25 mouse cellular contexts compared by ENCODE assay signal in the genomic region with DNA sequence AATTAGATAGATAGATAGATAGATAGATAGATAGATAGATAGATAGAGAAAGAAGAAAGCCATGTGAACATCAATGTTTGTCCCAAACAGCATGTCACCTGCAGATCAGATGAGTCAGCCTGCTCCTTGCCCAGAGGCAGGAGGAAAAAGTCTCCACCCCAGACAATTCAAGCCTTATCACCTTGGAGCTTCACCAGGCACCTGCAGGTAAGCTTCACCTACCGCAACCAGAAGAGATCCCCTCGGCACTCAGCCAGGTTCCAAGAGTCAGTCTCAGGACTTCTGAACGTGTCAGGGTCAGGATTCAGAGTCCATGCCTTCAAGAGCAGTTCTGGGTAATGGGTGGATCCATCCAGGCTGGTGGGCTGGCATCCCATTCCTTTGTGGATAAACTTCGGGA. TPM values are rescaled to one million over a fixed set of nuclear protein-coding genes. Genes with fewer than 3 reads are reported as not detected.
DNase-seq lines count a peak whose midpoint lies in the region; ATAC-seq and TF ChIP-seq lines count a peak whose summit lies in the region.
"Had no signal": no experiment of that assay in that cellular context is flagged by ENCODE, and none has a peak within 500 bp of the region (broad histone marks: within the 10 kb centered on the region; RNA-seq: fewer than 3 reads in every experiment).

No protein-coding gene starts in this region.

- peak; percentile 2 for DNase-seq in midbrain, embryonic 11.5 days (ENCODE audit: low spot score, missing footprints)
- DNase-seq in midbrain, postnatal 0 days (ENCODE audit: low spot score), result no peak
- no peak for DNase-seq in hindbrain, embryonic 14.5 days (ENCODE audit: low spot score)
- DNase-seq: adrenal gland, adult 8-10 months; adrenal gland, postnatal 14 days; adrenal gland, postnatal 36 days; B cell, adult 2 months; cerebellum, adult 11-12 months; cerebellum, adult 2 months; cerebellum, adult 9-10 months; cerebellum, postnatal 10 days; cerebellum, postnatal 25 days had no signal

- WGBS in midbrain, embryonic 11.5 days, result 83% methylated on average over 4 of the region's 4 CpGs
- 76% methylated on average over 4 of the region's 4 CpGs for WGBS in midbrain, postnatal 0 days
- WGBS in intestine, postnatal 0 days, result 45% methylated on average over 4 of the region's 4 CpGs
- 41% methylated on average over 4 of the region's 4 CpGs for WGBS in small intestine, adult 2 months
- 83% methylated on average over 4 of the region's 4 CpGs for WGBS in hindbrain, embryonic 14.5 days
- 87% methylated on average over 4 of the region's 4 CpGs for WGBS in midbrain, embryonic 13.5 days

- H3K27me3 ChIP-seq in midbrain, embryonic 11.5 days (ENCODE audit: control insufficient read depth, insufficient read depth, low read length), result no peaks in the 10 kb centered on the region
- H3K27me3 ChIP-seq in midbrain, postnatal 0 days (ENCODE audit: insufficient read depth, low read length), result no peaks in the 10 kb centered on the region
- H3K27me3 ChIP-seq in intestine, postnatal 0 days (replicated peaks; ENCODE audit: control insufficient read depth, insufficient read depth, low read length), result no peaks in the 10 kb centered on the region
- no peaks in the 10 kb centered on the region for H3K27me3 ChIP-seq in small intestine, adult 2 months (ENCODE audit: control insufficient read depth, insufficient read depth, low read length)
- H3K27me3 ChIP-seq in hindbrain, embryonic 14.5 days (ENCODE audit: control insufficient read depth, insufficient read depth, low read length), result no peaks in the 10 kb centered on the region
- H3K27me3 ChIP-seq in midbrain, embryonic 13.5 days, result no peaks in the 10 kb centered on the region; the same call in 1 of the 2 replicates
- H3K27me3 ChIP-seq: forebrain, embryonic 15.5 days; Patski had no signal

- no peak overlapping the region for H3K27ac ChIP-seq in midbrain, embryonic 11.5 days (ENCODE audit: low read depth, low read length)
- H3K27ac ChIP-seq in midbrain, postnatal 0 days (ENCODE audit: low read depth, low read length), result no peak overlapping the region
- H3K27ac ChIP-seq in intestine, postnatal 0 days (ENCODE audit: low read depth, low read length), result no peak overlapping the region
- H3K27ac ChIP-seq in small intestine, adult 2 months (ENCODE audit: insufficient read depth, low read depth, low read length), result peak overlapping the region; percentile 82
- H3K27ac ChIP-seq in hindbrain, embryonic 14.5 days, result no peak overlapping the region
- H3K27ac ChIP-seq in midbrain, embryonic 13.5 days, result no peak overlapping the region
- H3K27ac ChIP-seq: embryonic facial prominence, embryonic 10.5 days; embryonic facial prominence, embryonic 12.5 days; forebrain, embryonic 13.5 days; forebrain, embryonic 15.5 days had no signal

- ATAC-seq in midbrain, embryonic 11.5 days (ENCODE audit: low FRiP score), result no peak
- no peak for ATAC-seq in midbrain, postnatal 0 days (ENCODE audit: low FRiP score)
- peak; percentile 75 for ATAC-seq in intestine, postnatal 0 days
- no peak for ATAC-seq in hindbrain, embryonic 14.5 days (ENCODE audit: low FRiP score)
- ATAC-seq in midbrain, embryonic 13.5 days, result no peak
- ATAC-seq: activated CD4-positive, CD25-positive, alpha-beta regulatory T cell, adult 4 months; CD4-positive, CD25-positive, alpha-beta regulatory T cell, adult 4 months; forebrain, embryonic 13.5 days; forebrain, embryonic 15.5 days; Patski had no signal

- TF ChIP-seq CTCF in midbrain, postnatal 0 days (IDR thresholded peaks at IDR 0.05), result no peak
- TF ChIP-seq CTCF in intestine, postnatal 0 days (IDR thresholded peaks at IDR 0.05; ENCODE audit: low read depth), result no peak
- no peak for TF ChIP-seq CTCF in small intestine, adult 2 months (IDR thresholded peaks at IDR 0.05; ENCODE audit: extremely low read depth, insufficient read length, insufficient replicate concordance, low read depth, low read length)

- TF ChIP-seq POLR2A in small intestine, adult 2 months (IDR thresholded peaks at IDR 0.05; ENCODE audit: low read depth, low read length), result no peak

- no peak overlapping the region for H3K4me2 ChIP-seq in midbrain, embryonic 11.5 days
- H3K4me2 ChIP-seq in midbrain, postnatal 0 days (ENCODE audit: low read depth, low read length, poor library complexity, severe bottlenecking), result no peak overlapping the region
- H3K4me2 ChIP-seq in intestine, postnatal 0 days (replicated peaks; ENCODE audit: low read depth), result no peak overlapping the region
- no peak overlapping the region for H3K4me2 ChIP-seq in hindbrain, embryonic 14.5 days (replicated peaks)
- no peak overlapping the region for H3K4me2 ChIP-seq in midbrain, embryonic 13.5 days (replicated peaks)
- H3K4me2 ChIP-seq: embryonic facial prominence, embryonic 12.5 days; forebrain, embryonic 13.5 days; forebrain, embryonic 15.5 days had no signal

- H3K9ac ChIP-seq in midbrain, embryonic 11.5 days (ENCODE audit: low read length), result no peak overlapping the region
- H3K9ac ChIP-seq in midbrain, postnatal 0 days (replicated peaks; ENCODE audit: low read length, poor library complexity, severe bottlenecking), result no peak overlapping the region
- H3K9ac ChIP-seq in intestine, postnatal 0 days (ENCODE audit: low read depth, low read length), result no peak overlapping the region
- H3K9ac ChIP-seq in hindbrain, embryonic 14.5 days, result no peak overlapping the region
- H3K9ac ChIP-seq in midbrain, embryonic 13.5 days (replicated peaks), result no peak overlapping the region
- H3K9ac ChIP-seq: embryonic facial prominence, embryonic 12.5 days; forebrain, embryonic 13.5 days; forebrain, embryonic 15.5 days had no signal

- H3K4me1 ChIP-seq in midbrain, embryonic 11.5 days (ENCODE audit: control insufficient read depth, insufficient read depth, low read length), result no peaks in the 10 kb centered on the region
- H3K4me1 ChIP-seq in midbrain, postnatal 0 days (ENCODE audit: insufficient read depth, low read length), result no peaks in the 10 kb centered on the region
- H3K4me1 ChIP-seq in intestine, postnatal 0 days (replicated peaks; ENCODE audit: control insufficient read depth, insufficient read depth, low read length), result no peaks in the 10 kb centered on the region; the same call in 1 of the 2 replicates
- peaks cover 23% of the 10 kb centered on the region for H3K4me1 ChIP-seq in small intestine, adult 2 months (ENCODE audit: control insufficient read depth, insufficient read depth, insufficient read length, low read length)
- no peaks in the 10 kb centered on the region for H3K4me1 ChIP-seq in hindbrain, embryonic 14.5 days (replicated peaks; ENCODE audit: control insufficient read depth, insufficient read depth, low read length)
- no peaks in the 10 kb centered on the region for H3K4me1 ChIP-seq in midbrain, embryonic 13.5 days (replicated peaks)
- H3K4me1 ChIP-seq: embryonic facial prominence, embryonic 12.5 days had no signal

- no peaks in the 10 kb centered on the region for H3K9me3 ChIP-seq in midbrain, embryonic 11.5 days (ENCODE audit: control insufficient read depth, low read length)
- no peaks in the 10 kb centered on the region for H3K9me3 ChIP-seq in midbrain, postnatal 0 days (ENCODE audit: low read length)
- H3K9me3 ChIP-seq in intestine, postnatal 0 days (ENCODE audit: control insufficient read depth), result no peaks in the 10 kb centered on the region
- no peaks in the 10 kb centered on the region for H3K9me3 ChIP-seq in hindbrain, embryonic 14.5 days (ENCODE audit: control insufficient read depth, low read length)
- no peaks in the 10 kb centered on the region for H3K9me3 ChIP-seq in midbrain, embryonic 13.5 days
- H3K9me3 ChIP-seq: embryonic facial prominence, embryonic 10.5 days; embryonic facial prominence, embryonic 12.5 days; forebrain, embryonic 13.5 days; forebrain, embryonic 15.5 days had no signal

- H3K4me3 ChIP-seq in midbrain, embryonic 11.5 days (ENCODE audit: low read depth, low read length), result no peak overlapping the region
- H3K4me3 ChIP-seq in midbrain, postnatal 0 days (ENCODE audit: low read depth, low read length), result no peak overlapping the region
- H3K4me3 ChIP-seq in intestine, postnatal 0 days (ENCODE audit: low read depth, low read length), result no peak overlapping the region
- H3K4me3 ChIP-seq in small intestine, adult 2 months (ENCODE audit: low read depth, low read length), result no peak overlapping the region
- no peak overlapping the region for H3K4me3 ChIP-seq in hindbrain, embryonic 14.5 days (replicated peaks; ENCODE audit: low read length)
- H3K4me3 ChIP-seq in midbrain, embryonic 13.5 days (replicated peaks), result no peak overlapping the region
- H3K4me3 ChIP-seq: embryonic facial prominence, embryonic 10.5 days; embryonic facial prominence, embryonic 12.5 days; forebrain, embryonic 13.5 days; forebrain, embryonic 15.5 days had no signal

- H3K36me3 ChIP-seq in midbrain, embryonic 11.5 days (ENCODE audit: control insufficient read depth, insufficient read depth, low read length), result no peaks in the 10 kb centered on the region
- H3K36me3 ChIP-seq in midbrain, postnatal 0 days (ENCODE audit: insufficient read depth, low read length), result no peaks in the 10 kb centered on the region
- H3K36me3 ChIP-seq in intestine, postnatal 0 days (ENCODE audit: control insufficient read depth, insufficient read depth), result no peaks in the 10 kb centered on the region
- no peaks in the 10 kb centered on the region for H3K36me3 ChIP-seq in small intestine, adult 2 months (ENCODE audit: control insufficient read depth, insufficient read depth, low read length)
- no peaks in the 10 kb centered on the region for H3K36me3 ChIP-seq in hindbrain, embryonic 14.5 days (replicated peaks; ENCODE audit: control insufficient read depth, insufficient read depth)
- H3K36me3 ChIP-seq in midbrain, embryonic 13.5 days, result no peaks in the 10 kb centered on the region
- H3K36me3 ChIP-seq: embryonic facial prominence, embryonic 10.5 days; embryonic facial prominence, embryonic 12.5 days; forebrain, embryonic 15.5 days; G1E had no signal

RNA-seq across cellular contexts. Expression of gene Edn2, which starts 18.1 kb away (rescaled TPM):
- polyA plus RNA-seq in midbrain, embryonic 11.5 days (2014; fragmentation: Nextera tagmentation; extraction: Ambion mirVana), result not detected in 2 replicates
- total RNA-seq in midbrain, postnatal 0 days (2014; rRNA removed), result 0.38 TPM in 1 of 2 replicates, not detected in the other
- polyA plus RNA-seq in midbrain, postnatal 0 days (2015; fragmentation: Nextera tagmentation; extraction: Ambion mirVana), result 0.10 and 0.29 TPM in 2 replicates
- 4.7 and 5.6 TPM in 2 replicates for polyA plus RNA-seq in intestine, postnatal 0 days (2015; fragmentation: Nextera tagmentation; extraction: Ambion mirVana)
- polyA plus RNA-seq in small intestine, adult 2 months (2012; rRNA removed), result 16.5 and 51.5 TPM in 2 replicates
- not detected in 2 replicates for polyA plus RNA-seq in hindbrain, embryonic 14.5 days (2014; fragmentation: Nextera tagmentation; extraction: Ambion mirVana)
- not detected in 2 replicates for polyA plus RNA-seq in midbrain, embryonic 13.5 days (2015; fragmentation: Nextera tagmentation; extraction: Ambion mirVana)
- total RNA-seq: adrenal gland, adult 8-10 months; adrenal gland, postnatal 14 days; adrenal gland, postnatal 36 days; CH12.LX; G1E had no signal
- polyA plus RNA-seq: activated CD4-positive, CD25-positive, alpha-beta regulatory T cell, adult 4 months; CD4-positive, CD25-positive, alpha-beta regulatory T cell, adult 4 months; embryonic facial prominence, embryonic 10.5 days; forebrain, embryonic 11.5 days; G1E; Patski had no signal
